Mouse (Mus musculus): ENCODE data around the gene Ephb6.
A peak's percentile ranks its signal among the peaks of the same experiment; 100 is the strongest.

Ephb6 gene

GRCm38 (mm10) chr6:41646220-41646619 is 40.9 kb downstream of the Ephb6 start:
- Histone ChIP-seq H3K4me1 (replicated peaks; ENCODE audit: low read depth, low read length) (no peaks in the 10 kb centered on the region), H3K4me3 (replicated peaks; ENCODE audit: low read length) (no peak overlapping the region), H3K27me3 (ENCODE audit: insufficient read depth, low read length) (no peaks in the 10 kb centered on the region), H3K9me3 (ENCODE audit: low read length) (no peaks in the 10 kb centered on the region), H3K36me3 (ENCODE audit: insufficient read depth, low read length) (no peaks in the 10 kb centered on the region)
- TF ChIP-seq CTCF (conservative IDR thresholded peaks at IDR 0.05; ENCODE audit: low read length) = no peak
- no peak for TF ChIP-seq POU5F1 (IDR thresholded peaks at IDR 0.05; ENCODE audit: borderline replicate concordance, low read length)
- TF ChIP-seq NANOG (IDR thresholded peaks at IDR 0.05; ENCODE audit: borderline replicate concordance, low read length) = no peak

GRCm38 (mm10) chr6:41646672-41647071 is 41.4 kb downstream of the Ephb6 start:
- no peak for TF ChIP-seq NANOG (IDR thresholded peaks at IDR 0.05; ENCODE audit: borderline replicate concordance, low read length)
- TF ChIP-seq POU5F1 (IDR thresholded peaks at IDR 0.05; ENCODE audit: borderline replicate concordance, low read length) = no peak
- no peak for TF ChIP-seq CTCF (conservative IDR thresholded peaks at IDR 0.05; ENCODE audit: low read length)
- no peaks in the 10 kb centered on the region for H3K4me1 ChIP-seq (replicated peaks; ENCODE audit: low read depth, low read length)
- no peaks in the 10 kb centered on the region for H3K9me3 ChIP-seq (ENCODE audit: low read length)
- H3K36me3 ChIP-seq (ENCODE audit: insufficient read depth, low read length) = no peaks in the 10 kb centered on the region
- no peaks in the 10 kb centered on the region for H3K27me3 ChIP-seq (ENCODE audit: insufficient read depth, low read length)
- no peak overlapping the region for H3K4me3 ChIP-seq (replicated peaks; ENCODE audit: low read length)

- Histone ChIP-seq H3K4me3 (replicated peaks; ENCODE audit: low read length) (no peak overlapping the region), H3K27me3 (ENCODE audit: insufficient read depth, low read length) (no peaks in the 10 kb centered on the region), H3K4me1 (replicated peaks; ENCODE audit: low read depth, low read length) (no peaks in the 10 kb centered on the region), H3K9me3 (ENCODE audit: low read length) (no peaks in the 10 kb centered on the region), H3K36me3 (ENCODE audit: insufficient read depth, low read length) (no peaks in the 10 kb centered on the region)
- TF ChIP-seq POU5F1 (IDR thresholded peaks at IDR 0.05; ENCODE audit: borderline replicate concordance, low read length) = no peak
- TF ChIP-seq NANOG (IDR thresholded peaks at IDR 0.05; ENCODE audit: borderline replicate concordance, low read length) = no peak
- no peak for TF ChIP-seq CTCF (conservative IDR thresholded peaks at IDR 0.05; ENCODE audit: low read length)
Measured at GRCm38 (mm10) chr6:41653173-41653572, 47.9 kb downstream of the Ephb6 start.

- H3K27me3 ChIP-seq (ENCODE audit: insufficient read depth, low read length) = no peaks in the 10 kb centered on the region
- H3K4me3 ChIP-seq (replicated peaks; ENCODE audit: low read length) = no peak overlapping the region
- TF ChIP-seq POU5F1 (IDR thresholded peaks at IDR 0.05; ENCODE audit: borderline replicate concordance, low read length) (no peak), CTCF (conservative IDR thresholded peaks at IDR 0.05; ENCODE audit: low read length) (no peak), NANOG (IDR thresholded peaks at IDR 0.05; ENCODE audit: borderline replicate concordance, low read length) (no peak)
- no peaks in the 10 kb centered on the region for H3K36me3 ChIP-seq (ENCODE audit: insufficient read depth, low read length)
- no peaks in the 10 kb centered on the region for H3K4me1 ChIP-seq (replicated peaks; ENCODE audit: low read depth, low read length)
- H3K9me3 ChIP-seq (ENCODE audit: low read length) = no peaks in the 10 kb centered on the region
Measured at GRCm38 (mm10) chr6:41654648-41655047, 49.4 kb downstream of the Ephb6 start.

- Histone ChIP-seq H3K4me3 (replicated peaks; ENCODE audit: low read length) (no peak overlapping the region), H3K36me3 (ENCODE audit: insufficient read depth, low read length) (no peaks in the 10 kb centered on the region), H3K4me1 (replicated peaks; ENCODE audit: low read depth, low read length) (no peaks in the 10 kb centered on the region), H3K27me3 (ENCODE audit: insufficient read depth, low read length) (no peaks in the 10 kb centered on the region), H3K9me3 (ENCODE audit: low read length) (no peaks in the 10 kb centered on the region)
- TF ChIP-seq POU5F1 (IDR thresholded peaks at IDR 0.05; ENCODE audit: borderline replicate concordance, low read length) (no peak), CTCF (conservative IDR thresholded peaks at IDR 0.05; ENCODE audit: low read length) (no peak), NANOG (IDR thresholded peaks at IDR 0.05; ENCODE audit: borderline replicate concordance, low read length) (no peak)
Measured at GRCm38 (mm10) chr6:41658487-41658886, 53.2 kb downstream of the Ephb6 start.

GRCm38 (mm10) chr6:41662320-41662719 is 57.0 kb downstream of the Ephb6 start:
- Histone ChIP-seq H3K36me3 (ENCODE audit: insufficient read depth, low read length) (no peaks in the 10 kb centered on the region), H3K4me3 (replicated peaks; ENCODE audit: low read length) (no peak overlapping the region), H3K4me1 (replicated peaks; ENCODE audit: low read depth, low read length) (no peaks in the 10 kb centered on the region), H3K9me3 (ENCODE audit: low read length) (no peaks in the 10 kb centered on the region), H3K27me3 (ENCODE audit: insufficient read depth, low read length) (no peaks in the 10 kb centered on the region)
- TF ChIP-seq POU5F1 (IDR thresholded peaks at IDR 0.05; ENCODE audit: borderline replicate concordance, low read length) (no peak), CTCF (conservative IDR thresholded peaks at IDR 0.05; ENCODE audit: low read length) (peak; percentile 60), NANOG (IDR thresholded peaks at IDR 0.05; ENCODE audit: borderline replicate concordance, low read length) (no peak)
